Mouse (Mus musculus) CD4-positive, CD25-positive, alpha-beta regulatory T cell (primary cell): ENCODE data around the gene Olfr206. TPM values are rescaled to one million over a fixed set of nuclear protein-coding genes. Genes with fewer than 3 reads are reported as not detected.

ENCODE experiments used
- polyA plus RNA-seq: library from polyadenylated mRNA; unstranded; fragments of 100-300 nt; shearing (Covaris generic); gene quantifications from one replicate; pipeline ENCODE4 v1.2.1, GENCODE M21; 2017

Gene Olfr206
- polyA plus RNA-seq, result not detected

GRCm38 (mm10) chr16:59349146-59349545 is at the start of gene Olfr206:
Gene Olfr206 (minus strand): TSS chr16:59349246.

GRCm38 (mm10) chr16:59363893-59364292 is 14.8 kb upstream of the Olfr206 start, which contains the start of gene Olfr209:
Gene Olfr209 (minus strand): TSS chr16:59363993.

GRCm38 (mm10) chr16:59331038-59331437 is 18.0 kb downstream of the Olfr206 start, which contains the start of gene Olfr205:
Gene Olfr205 (minus strand): TSS chr16:59331138.

GRCm38 (mm10) chr16:59318148-59318547 is 30.9 kb downstream of the Olfr206 start, which contains the start of gene Olfr204:
Gene Olfr204 (minus strand): TSS chr16:59318248.

GRCm38 (mm10) chr16:59298581-59298980 is 50.5 kb downstream of the Olfr206 start, which contains the start of gene Olfr203:
Gene Olfr203 (plus strand): TSS chr16:59298881.

Other genes starting within 250 kb of the Olfr206 start
- gene Olfr193, start 237.4 kb downstream of the Olfr206 start, polyA plus RNA-seq, result not detected
- not detected for gene Olfr194, start 228.2 kb downstream of the Olfr206 start, polyA plus RNA-seq
- gene Olfr195, start 202.2 kb downstream of the Olfr206 start, polyA plus RNA-seq, result not detected
- gene Olfr196, start 178.8 kb downstream of the Olfr206 start, polyA plus RNA-seq, result not detected
- not detected for gene Olfr198, start 145.7 kb downstream of the Olfr206 start, polyA plus RNA-seq
- not detected for gene Olfr199, start 129.5 kb downstream of the Olfr206 start, polyA plus RNA-seq
- not detected for gene Olfr201, start 76.6 kb downstream of the Olfr206 start, polyA plus RNA-seq
- not detected for gene Olfr202, start 62.5 kb downstream of the Olfr206 start, polyA plus RNA-seq
- gene Olfr203, start 50.4 kb downstream of the Olfr206 start, polyA plus RNA-seq, result not detected
- not detected for gene Olfr204, start 31.0 kb downstream of the Olfr206 start, polyA plus RNA-seq
- gene Olfr205, start 18.1 kb downstream of the Olfr206 start, polyA plus RNA-seq, result not detected
- not detected for gene Olfr209, start 14.7 kb upstream of the Olfr206 start, polyA plus RNA-seq
- 0.04 TPM for gene Gabrr3, start 58.1 kb upstream of the Olfr206 start, polyA plus RNA-seq
- gene Riox2, start 122.5 kb upstream of the Olfr206 start, polyA plus RNA-seq, result 82.3 TPM